Mouse (Mus musculus): ENCODE results near the gene Defb47. TPM values are rescaled to one million over a fixed set of nuclear protein-coding genes. Genes with fewer than 3 reads are reported as not detected.

Gene Defb47
- total and polyA plus RNA-seq, 3 experiments: not detected

Other genes with a start within 250 kb of the Defb47 start
- 10 to 100 TPM; 42.6 to 60.3 TPM for gene Ints6, start 236.9 kb upstream of the Defb47 start, total RNA-seq (2021)
- 13.5 and 16.2 TPM in 2 replicates for gene Ints6, start 236.9 kb upstream of the Defb47 start, polyA plus RNA-seq (2012; rRNA removed)
- gene Wdfy2, start 160.4 kb upstream of the Defb47 start, total RNA-seq (2021): 10 to 100 TPM; 29.5 to 31.9 TPM
- gene Wdfy2, start 160.4 kb upstream of the Defb47 start, polyA plus RNA-seq (2012; rRNA removed): 9.0 and 14.0 TPM in 2 replicates
- not detected for gene Defb48, start 13.6 kb upstream of the Defb47 start, total RNA-seq (2021)
- gene Defb48, start 13.6 kb upstream of the Defb47 start, polyA plus RNA-seq (2012; rRNA removed): not detected in 2 replicates
- not detected for gene Defb43, start 13.7 kb downstream of the Defb47 start, total RNA-seq (2021)
- gene Defb43, start 13.7 kb downstream of the Defb47 start, polyA plus RNA-seq (2012; rRNA removed): not detected in 2 replicates
- under 1 TPM; 0.14 to 0.97 TPM for gene Defb42, start 48.9 kb downstream of the Defb47 start, total RNA-seq (2021)
- 0.50 and 0.76 TPM in 2 replicates for gene Defb42, start 48.9 kb downstream of the Defb47 start, polyA plus RNA-seq (2012; rRNA removed)
- gene Defb30, start 51.9 kb downstream of the Defb47 start, total RNA-seq (2021): not detected
- not detected in 2 replicates for gene Defb30, start 51.9 kb downstream of the Defb47 start, polyA plus RNA-seq (2012; rRNA removed)

All from adrenal gland, adult 2 months (tissue).